Mouse (Mus musculus) midbrain, postnatal 0 days (tissue): ENCODE data around the gene Polr2f. TPM values are rescaled to one million over a fixed set of nuclear protein-coding genes. Genes with fewer than 3 reads are reported as not detected.

Experiments
- ATAC-seq: fragments of 200-750 bp; cut with Nextera tagmentation; 2 replicates; pipeline ENCODE4 v1.8.0; 2017; ENCODE audit warnings: moderate number of reproducible peaks, mild to moderate bottlenecking, moderate TSS enrichment, moderate library complexity; ENCODE audit not compliant: low FRiP score
- DNase-seq: peaks from one replicate; pipeline ENCODE4 v3.0.0-alpha.2; 2015; ENCODE audit warnings: low spot score
- H3K27ac ChIP-seq: fragments of 300-500 bp; sonication (generic); 2 replicates; pipeline ENCODE4 v1.5.1; 2014; ENCODE audit warnings: low read depth, mild to moderate bottlenecking, low read length, mixed read lengths
- H3K27me3 ChIP-seq: fragments of 300-500 bp; sonication (generic); 2 replicates; pipeline ENCODE4 v1.6.1; 2014; ENCODE audit warnings: low read length, control low read depth, mixed read lengths; ENCODE audit not compliant: insufficient read depth
- H3K36me3 ChIP-seq: fragments of 300-500 bp; sonication (generic); 2 replicates; pipeline ENCODE4 v1.6.1; 2014; ENCODE audit warnings: low read length, control low read depth, mixed read lengths; ENCODE audit not compliant: insufficient read depth
- H3K4me1 ChIP-seq: fragments of 300-500 bp; sonication (generic); 2 replicates; pipeline ENCODE4 v1.6.1; 2014; ENCODE audit warnings: mild to moderate bottlenecking, control low read depth, antibody characterized with exemption, low read length, mixed read lengths; ENCODE audit not compliant: insufficient read depth
- H3K4me2 ChIP-seq: fragments of 300-500 bp; sonication (generic); 2 replicates; pipeline ENCODE4 v1.6.1; 2014; ENCODE audit warnings: low read depth, mild to moderate bottlenecking, low read length, mixed read lengths; ENCODE audit not compliant: poor library complexity, severe bottlenecking
- H3K4me3 ChIP-seq: fragments of 300-500 bp; sonication (generic); 2 replicates; pipeline ENCODE4 v1.5.1; 2014; ENCODE audit warnings: low read depth, mild to moderate bottlenecking, low read length, moderate library complexity
- H3K9ac ChIP-seq: fragments of 300-500 bp; sonication (generic); replicated peaks from 2 replicates; pipeline ENCODE4 v1.6.1; 2014; ENCODE audit warnings: mild to moderate bottlenecking, low read length, moderate library complexity, mixed read lengths; ENCODE audit not compliant: poor library complexity, severe bottlenecking
- H3K9me3 ChIP-seq: fragments of 300-500 bp; sonication (generic); 2 replicates; pipeline ENCODE4 v1.6.1; 2016; ENCODE audit warnings: low read length, control low read depth
- CTCF ChIP-seq: IDR thresholded peaks from 2 replicates; pipeline ENCODE4 v1.5.1; 2016; ENCODE audit warnings: antibody characterized with exemption, mild to moderate bottlenecking
- WGBS: fragments of 180-500 bp; shearing (Covaris S2); extraction: QIAGEN DNeasy Blood & Tissue Kit; methylation state at CpG from one replicate; pipeline ENCODE4 v1.1.7; 2014; 5-methylcytosine and 5-hydroxymethylcytosine counted together
- polyA plus RNA-seq: library from polyadenylated mRNA; unstranded; fragments of >200 nt; fragmentation: Nextera tagmentation; extraction: Ambion mirVana; gene quantifications from 2 replicates; pipeline ENCODE4 v1.2.1, GENCODE M21; 2015
- total RNA-seq: library from RNA; depleted of rRNA; stranded (reverse); fragments of >200 nt; gene quantifications from 2 replicates; pipeline ENCODE4 v1.2.3, GENCODE M21; 2014

Gene Polr2f
- total and polyA plus RNA-seq, 2 experiments from 2014 or later = 59.7 to 344 TPM

- no peak overlapping the region for H3K9ac ChIP-seq
- peak overlapping the region; percentile 21; the same call in 1 of the 2 replicates for H3K4me3 ChIP-seq
- ATAC-seq (no peak), DNase-seq (peak; percentile 9)
- no peak overlapping the region for H3K4me2 ChIP-seq
- H3K27ac ChIP-seq = no peak overlapping the region
- H3K9me3 ChIP-seq = no peaks in the 10 kb centered on the region
- 9% methylated on average over 10 of the region's 15 CpGs for WGBS
- no peaks in the 10 kb centered on the region for H3K4me1 ChIP-seq
- H3K36me3 ChIP-seq = no peaks in the 10 kb centered on the region
- TF ChIP-seq CTCF = no peak
- peaks cover 38% of the 10 kb centered on the region for H3K27me3 ChIP-seq
These were observed 23.4 kb downstream of the Polr2f start for GRCm38 (mm10) chr15:79164251-79164650.

GRCm38 (mm10) chr15:79165140-79165539 is 24.3 kb downstream of the Polr2f start, which contains the start of gene Sox10:
TSS of gene Sox10 (minus strand) at chr15:79165240.
- DNase-seq (no peak), ATAC-seq (no peak)
- peak within 1 kb of the TSS; percentile 21; the same call in 1 of the 2 replicates for H3K4me3 ChIP-seq
- no peak within 1 kb of the TSS for H3K4me2 ChIP-seq
- H3K27me3 ChIP-seq = peaks cover 38% of the 10 kb centered on the region
- 51% methylated on average over 5 of the region's 5 CpGs for WGBS
- H3K27ac ChIP-seq = no peak within 1 kb of the TSS
- H3K9ac ChIP-seq = 0 out of 2 replicates have a peak within 1 kb of the TSS, but pooled peaks have one; percentile 13
- TF ChIP-seq CTCF = no peak
- H3K4me1 ChIP-seq = no peaks in the 10 kb centered on the region
- H3K36me3 ChIP-seq = no peaks in the 10 kb centered on the region
- no peaks in the 10 kb centered on the region for H3K9me3 ChIP-seq

- 56% methylated on average over 8 of the region's 8 CpGs for WGBS
- H3K27me3 ChIP-seq = peaks cover 35% of the 10 kb centered on the region
- H3K9ac ChIP-seq = no peak overlapping the region
- H3K9me3 ChIP-seq = no peaks in the 10 kb centered on the region
- DNase-seq (peak; percentile 28), ATAC-seq (no peak)
- no peak overlapping the region for H3K27ac ChIP-seq
- H3K4me2 ChIP-seq = no peak overlapping the region
- no peak overlapping the region for H3K4me3 ChIP-seq
- no peak for TF ChIP-seq CTCF
- no peaks in the 10 kb centered on the region for H3K36me3 ChIP-seq
- H3K4me1 ChIP-seq = no peaks in the 10 kb centered on the region
These were observed 25.9 kb downstream of the Polr2f start for GRCm38 (mm10) chr15:79166712-79167111.

GRCm38 (mm10) chr15:79176905-79177304 is 36.1 kb downstream of the Polr2f start:
- Histone ChIP-seq H3K27ac (no peak overlapping the region), H3K4me2 (no peak overlapping the region), H3K36me3 (no peaks in the 10 kb centered on the region), H3K4me3 (no peak overlapping the region), H3K9me3 (no peaks in the 10 kb centered on the region), H3K9ac (no peak overlapping the region), H3K4me1 (no peaks in the 10 kb centered on the region), H3K27me3 (no peaks in the 10 kb centered on the region)
- no peak for DNase-seq
- no peak for TF ChIP-seq CTCF
- 34% methylated on average over 6 of the region's 6 CpGs for WGBS
- no peak for ATAC-seq

- H3K4me3 ChIP-seq = no peak overlapping the region
- no peak overlapping the region for H3K27ac ChIP-seq
- H3K9ac ChIP-seq = no peak overlapping the region
- no peak for TF ChIP-seq CTCF
- H3K9me3 ChIP-seq = no peaks in the 10 kb centered on the region
- 87% methylated on average over 10 of the region's 10 CpGs for WGBS
- H3K27me3 ChIP-seq = no peaks in the 10 kb centered on the region
- H3K36me3 ChIP-seq = no peaks in the 10 kb centered on the region
- no peaks in the 10 kb centered on the region for H3K4me1 ChIP-seq
- no peak overlapping the region for H3K4me2 ChIP-seq
- no peak for ATAC-seq
- no peak for DNase-seq
These were observed 44.4 kb downstream of the Polr2f start for GRCm38 (mm10) chr15:79185213-79185612.

- Histone ChIP-seq H3K36me3 (no peaks in the 10 kb centered on the region), H3K4me3 (no peak overlapping the region), H3K27me3 (no peaks in the 10 kb centered on the region), H3K4me1 (no peaks in the 10 kb centered on the region), H3K27ac (no peak overlapping the region), H3K4me2 (no peak overlapping the region), H3K9ac (no peak overlapping the region), H3K9me3 (no peaks in the 10 kb centered on the region)
- no peak for ATAC-seq
- WGBS = 96% methylated on average over 8 of the region's 8 CpGs
- no peak for TF ChIP-seq CTCF
- DNase-seq = no peak
These were observed 47.0 kb downstream of the Polr2f start for GRCm38 (mm10) chr15:79187819-79188218.
